Mouse (Mus musculus) liver, embryonic 15.5 days (tissue): Measurements from ENCODE around the gene Camsap2. TPM values are rescaled to one million over a fixed set of nuclear protein-coding genes. Genes with fewer than 3 reads are reported as not detected.
A peak's percentile ranks its signal among the peaks of the same experiment; 100 is the strongest.

Source experiments
- ATAC-seq: fragments of 200-750 bp; cut with Nextera tagmentation; 2 replicates; pipeline ENCODE4 v1.8.0; 2017; ENCODE audit warnings: moderate number of reproducible peaks, mild to moderate bottlenecking, moderate library complexity; ENCODE audit not compliant: insufficient read depth
- H3K27ac ChIP-seq: fragments of 300-500 bp; sonication (generic); replicated peaks from 2 replicates; pipeline ENCODE4 v1.5.1; 2015; ENCODE audit warnings: mild to moderate bottlenecking, inconsistent platforms
- H3K27me3 ChIP-seq: fragments of 300-500 bp; sonication (generic); 2 replicates; pipeline ENCODE4 v1.6.1; 2015; ENCODE audit warnings: mild to moderate bottlenecking, inconsistent platforms
- H3K36me3 ChIP-seq: fragments of 300-500 bp; sonication (generic); replicated peaks from 2 replicates; pipeline ENCODE4 v1.6.1; 2015; ENCODE audit warnings: moderate library complexity, mild to moderate bottlenecking, inconsistent platforms
- H3K4me1 ChIP-seq: fragments of 300-500 bp; sonication (generic); replicated peaks from 2 replicates; pipeline ENCODE4 v1.6.1; 2015; ENCODE audit warnings: inconsistent platforms
- H3K4me2 ChIP-seq: fragments of 300-500 bp; sonication (generic); 2 replicates; pipeline ENCODE4 v1.6.1; 2015; ENCODE audit warnings: moderate library complexity, mild to moderate bottlenecking, inconsistent platforms
- H3K4me3 ChIP-seq: fragments of 300-500 bp; sonication (generic); replicated peaks from 2 replicates; pipeline ENCODE4 v1.5.1; 2015; ENCODE audit warnings: mild to moderate bottlenecking, inconsistent platforms
- H3K9ac ChIP-seq: fragments of 300-500 bp; sonication (generic); 2 replicates; pipeline ENCODE4 v1.6.1; 2015; ENCODE audit warnings: moderate library complexity, mild to moderate bottlenecking, inconsistent platforms
- H3K9me3 ChIP-seq: fragments of 300-500 bp; sonication (generic); replicated peaks from 2 replicates; pipeline ENCODE4 v1.6.1; 2016; ENCODE audit warnings: inconsistent platforms
- WGBS: fragments of 180-500 bp; shearing (Covaris S2); methylation state at CpG from one replicate; pipeline ENCODE4 v1.1.7; 2015; ENCODE audit warnings: mixed read lengths; ENCODE audit not compliant: insufficient replicate concordance; 5-methylcytosine and 5-hydroxymethylcytosine counted together
- polyA plus RNA-seq: library from polyadenylated mRNA; unstranded; fragments of >200 nt; fragmentation: Nextera tagmentation; extraction: Ambion mirVana; gene quantifications from 2 replicates; pipeline ENCODE4 v1.2.1, GENCODE M21; 2015

The Camsap2 gene
- polyA plus RNA-seq, 1 experiment from 2014 or later = 5.9 TPM

GRCm38 (mm10) chr1:136258495-136258894 is 87.4 kb downstream of the Camsap2 start:
- Histone ChIP-seq H3K36me3 (no peaks in the 10 kb centered on the region), H3K27ac (no peak overlapping the region), H3K4me3 (no peak overlapping the region), H3K4me1 (peaks cover 14% of the 10 kb centered on the region), H3K27me3 (peaks cover 82% of the 10 kb centered on the region), H3K9me3 (no peaks in the 10 kb centered on the region), H3K4me2 (no peak overlapping the region), H3K9ac (no peak overlapping the region)
- 57% methylated on average over 9 of the region's 9 CpGs for WGBS
- no peak for ATAC-seq

- no peak for ATAC-seq
- WGBS = 30% methylated on average over 8 of the region's 8 CpGs
- Histone ChIP-seq H3K4me2 (no peak overlapping the region), H3K4me1 (peaks cover 13% of the 10 kb centered on the region), H3K9me3 (no peaks in the 10 kb centered on the region), H3K9ac (no peak overlapping the region), H3K27ac (no peak overlapping the region), H3K27me3 (peaks cover 56% of the 10 kb centered on the region), H3K4me3 (no peak overlapping the region), H3K36me3 (no peaks in the 10 kb centered on the region)
These were observed 90.2 kb downstream of the Camsap2 start for GRCm38 (mm10) chr1:136255657-136256056.

GRCm38 (mm10) chr1:136255174-136255573 is 90.7 kb downstream of the Camsap2 start:
- H3K27me3 ChIP-seq = peaks cover 51% of the 10 kb centered on the region
- no peaks in the 10 kb centered on the region for H3K9me3 ChIP-seq
- no peak overlapping the region for H3K9ac ChIP-seq
- ATAC-seq = no peak
- WGBS = 2% methylated on average over 6 of the region's 6 CpGs
- no peaks in the 10 kb centered on the region for H3K36me3 ChIP-seq
- peaks cover 8% of the 10 kb centered on the region for H3K4me1 ChIP-seq
- no peak overlapping the region for H3K27ac ChIP-seq
- H3K4me2 ChIP-seq = no peak overlapping the region
- H3K4me3 ChIP-seq = no peak overlapping the region

- no peaks in the 10 kb centered on the region for H3K9me3 ChIP-seq
- no peak overlapping the region for H3K4me2 ChIP-seq
- no peaks in the 10 kb centered on the region for H3K36me3 ChIP-seq
- H3K4me1 ChIP-seq = peaks cover 2% of the 10 kb centered on the region; the same call in 1 of the 2 replicates
- 53% methylated on average over 10 of the region's 10 CpGs for WGBS
- peaks cover 45% of the 10 kb centered on the region for H3K27me3 ChIP-seq
- H3K9ac ChIP-seq = no peak overlapping the region
- no peak overlapping the region for H3K4me3 ChIP-seq
- no peak overlapping the region for H3K27ac ChIP-seq
- no peak for ATAC-seq
These were observed 91.3 kb downstream of the Camsap2 start for GRCm38 (mm10) chr1:136254503-136255065.

GRCm38 (mm10) chr1:136253472-136253871 is 92.4 kb downstream of the Camsap2 start:
- ATAC-seq = no peak
- no peak overlapping the region for H3K4me2 ChIP-seq
- H3K4me3 ChIP-seq = no peak overlapping the region
- WGBS = 6% methylated on average over 2 of the region's 2 CpGs
- no peaks in the 10 kb centered on the region for H3K4me1 ChIP-seq
- H3K27ac ChIP-seq = no peak overlapping the region
- peaks cover 39% of the 10 kb centered on the region for H3K27me3 ChIP-seq
- H3K9ac ChIP-seq = no peak overlapping the region
- no peaks in the 10 kb centered on the region for H3K9me3 ChIP-seq
- no peaks in the 10 kb centered on the region for H3K36me3 ChIP-seq

- H3K4me1 ChIP-seq = no peaks in the 10 kb centered on the region
- no peak overlapping the region for H3K4me2 ChIP-seq
- ATAC-seq = no peak
- H3K9me3 ChIP-seq = no peaks in the 10 kb centered on the region
- peaks cover 10% of the 10 kb centered on the region for H3K27me3 ChIP-seq
- H3K4me3 ChIP-seq = no peak overlapping the region
- H3K9ac ChIP-seq = no peak overlapping the region
- H3K36me3 ChIP-seq = no peaks in the 10 kb centered on the region
- no peak overlapping the region for H3K27ac ChIP-seq
- 20% methylated on average over 5 of the region's 5 CpGs for WGBS
These were observed 96.2 kb downstream of the Camsap2 start for GRCm38 (mm10) chr1:136249662-136250061.

- Histone ChIP-seq H3K4me1 (no peaks in the 10 kb centered on the region), H3K27ac (no peak overlapping the region), H3K9me3 (no peaks in the 10 kb centered on the region), H3K9ac (no peak overlapping the region), H3K4me2 (no peak overlapping the region), H3K27me3 (peaks cover 4% of the 10 kb centered on the region; the same call in 1 of the 2 replicates), H3K4me3 (no peak overlapping the region), H3K36me3 (no peaks in the 10 kb centered on the region)
- 70% methylated on average over 5 of the region's 5 CpGs for WGBS
- no peak for ATAC-seq
These were observed 98.5 kb downstream of the Camsap2 start for GRCm38 (mm10) chr1:136247393-136247792.

GRCm38 (mm10) chr1:136244469-136244868 is 101.4 kb downstream of the Camsap2 start:
- H3K4me1 ChIP-seq = no peaks in the 10 kb centered on the region
- peaks cover 11% of the 10 kb centered on the region for H3K27me3 ChIP-seq
- no peak overlapping the region for H3K4me2 ChIP-seq
- no peak overlapping the region for H3K4me3 ChIP-seq
- H3K27ac ChIP-seq = no peak overlapping the region
- no peaks in the 10 kb centered on the region for H3K9me3 ChIP-seq
- no peak for ATAC-seq
- H3K9ac ChIP-seq = no peak overlapping the region
- WGBS = 49% methylated on average over 5 of the region's 5 CpGs
- no peaks in the 10 kb centered on the region for H3K36me3 ChIP-seq

GRCm38 (mm10) chr1:136241801-136242200 is 104.1 kb downstream of the Camsap2 start:
- Histone ChIP-seq H3K4me3 (no peak overlapping the region), H3K4me1 (no peaks in the 10 kb centered on the region), H3K4me2 (no peak overlapping the region), H3K9ac (no peak overlapping the region), H3K9me3 (no peaks in the 10 kb centered on the region), H3K36me3 (no peaks in the 10 kb centered on the region), H3K27ac (no peak overlapping the region), H3K27me3 (peaks cover 11% of the 10 kb centered on the region)
- WGBS = 61% methylated on average over 7 of the region's 7 CpGs
- ATAC-seq = no peak

- WGBS = 51% methylated on average over 4 of the region's 4 CpGs
- Histone ChIP-seq H3K36me3 (no peaks in the 10 kb centered on the region), H3K4me1 (peaks cover 11% of the 10 kb centered on the region), H3K27me3 (peaks cover 41% of the 10 kb centered on the region), H3K4me2 (no peak overlapping the region), H3K9me3 (no peaks in the 10 kb centered on the region), H3K4me3 (no peak overlapping the region), H3K9ac (no peak overlapping the region), H3K27ac (no peak overlapping the region)
- no peak for ATAC-seq
These were observed 107.4 kb downstream of the Camsap2 start for GRCm38 (mm10) chr1:136238495-136238894.

GRCm38 (mm10) chr1:136234595-136235092 is 111.3 kb downstream of the Camsap2 start:
- Histone ChIP-seq H3K4me2 (peak overlapping the region; percentile 75), H3K9ac (no peak overlapping the region), H3K27ac (no peak overlapping the region), H3K4me3 (peak overlapping the region; percentile 56), H3K9me3 (no peaks in the 10 kb centered on the region), H3K36me3 (no peaks in the 10 kb centered on the region), H3K4me1 (peaks cover 14% of the 10 kb centered on the region), H3K27me3 (peaks cover 73% of the 10 kb centered on the region)
- 2% methylated on average over 9 of the region's 9 CpGs for WGBS
- no peak for ATAC-seq
